Mouse (Mus musculus) thymus, adult 2 months (tissue): ENCODE measurements around the gene Nr2f2.

Source experiments
- CTCF ChIP-seq: fragments of 200-500 bp; IDR thresholded peaks from 2 replicates; pipeline ENCODE4 v1.5.1; 2012; ENCODE audit warnings: mild to moderate bottlenecking, control low read depth, low read length, moderate library complexity, borderline replicate concordance; ENCODE audit not compliant: control insufficient read depth, poor library complexity, insufficient read depth; ENCODE audit errors: extremely low read depth
- POLR2A ChIP-seq: fragments of 200-500 bp; IDR thresholded peaks from 2 replicates; pipeline ENCODE4 v1.6.1; 2012; ENCODE audit warnings: mild to moderate bottlenecking, low read length, control low read depth, moderate library complexity; ENCODE audit not compliant: control insufficient read depth, poor library complexity, insufficient read depth; ENCODE audit errors: extremely low read depth

DNA sequence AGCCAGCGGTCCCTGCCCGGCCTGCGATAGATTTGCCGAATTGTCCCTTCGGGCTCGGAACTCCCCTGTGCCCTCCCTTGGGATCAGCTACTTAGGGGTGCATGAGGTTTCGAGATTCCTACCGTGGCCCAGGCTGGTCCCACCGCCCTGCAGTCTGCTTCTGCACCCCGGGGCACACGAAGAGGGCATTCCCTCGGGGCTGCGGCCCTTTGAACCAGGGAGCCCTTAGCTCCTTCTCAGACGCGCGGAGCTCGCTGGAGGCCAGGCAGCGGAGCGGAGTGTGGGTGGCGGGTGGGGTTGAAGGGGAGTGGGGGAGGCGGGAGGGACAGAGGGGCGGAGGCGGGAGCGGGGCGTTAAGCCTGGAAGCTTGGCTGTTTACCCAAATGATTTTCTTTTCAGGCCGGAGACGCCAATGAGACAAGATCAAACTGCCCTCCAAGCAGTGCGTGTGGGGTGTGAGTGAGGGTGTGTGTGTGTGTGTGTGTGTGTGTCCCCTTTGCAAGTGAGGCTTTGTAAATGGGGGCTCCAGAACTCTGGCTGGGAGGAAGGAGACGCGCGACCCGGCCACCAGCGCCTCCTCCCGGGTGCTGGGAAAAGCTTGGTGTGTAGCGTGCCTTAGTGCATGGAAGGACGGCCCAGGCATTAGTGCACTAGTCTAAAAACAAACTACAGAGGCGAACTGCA, 28.8 kb downstream of the Nr2f2 start:
- no peak for TF ChIP-seq CTCF
- no peak for TF ChIP-seq POLR2A
